Mouse (Mus musculus) cerebellum, adult 2 months (tissue): ENCODE measurements around the gene Hivep3. TPM values are rescaled to one million over a fixed set of nuclear protein-coding genes. Genes with fewer than 3 reads are reported as not detected.

Experiments
- DNase-seq, 2 experiments: peaks; one replicate each; pipeline ENCODE4 v3.0.0; 2021
- H3K27ac ChIP-seq: fragments of 200-500 bp; 2 replicates; pipeline ENCODE4 v1.5.1; 2012; ENCODE audit warnings: low read length, control low read depth, inconsistent platforms; ENCODE audit not compliant: insufficient read depth
- H3K27me3 ChIP-seq: fragments of 200-500 bp; 2 replicates; pipeline ENCODE4 v1.6.1; 2012; ENCODE audit warnings: inconsistent platforms, mild to moderate bottlenecking, low read length, moderate library complexity; ENCODE audit not compliant: control insufficient read depth, insufficient read depth
- H3K4me1 ChIP-seq: fragments of 200-500 bp; 2 replicates; pipeline ENCODE4 v1.6.1; 2011; ENCODE audit warnings: low read length; ENCODE audit not compliant: control insufficient read depth, insufficient read depth
- H3K4me3 ChIP-seq: fragments of 200-500 bp; replicated peaks from 2 replicates; pipeline ENCODE3; 2011; ENCODE audit warnings: mild to moderate bottlenecking, low read depth, low read length, control low read depth; ENCODE audit not compliant: insufficient read depth
- CTCF ChIP-seq: fragments of 200-500 bp; IDR thresholded peaks from 2 replicates; pipeline ENCODE4 v1.5.1; 2011; ENCODE audit warnings: low read depth, mild to moderate bottlenecking, control low read depth, low read length, moderate library complexity, borderline replicate concordance; ENCODE audit not compliant: insufficient read depth
- POLR2A ChIP-seq: fragments of 200-500 bp; IDR thresholded peaks from 2 replicates; pipeline ENCODE4 v1.6.1; 2011; ENCODE audit warnings: low read length, control low read depth, borderline replicate concordance; ENCODE audit not compliant: insufficient read depth
- WGBS: fragments of 180-500 bp; shearing (Covaris S2); methylation state at CpG from one replicate; pipeline ENCODE4 v1.1.7; 2018; 5-methylcytosine and 5-hydroxymethylcytosine counted together
- polyA plus RNA-seq: library from polyadenylated mRNA; depleted of rRNA; stranded (reverse); fragments of >200 nt; gene quantifications from 2 replicates; pipeline ENCODE4 v1.2.3, GENCODE M21; 2012; rRNA removed

The Hivep3 gene
- polyA plus RNA-seq: 36.7 and 36.8 TPM in 2 replicates

- peak; percentile 100 for DNase-seq
- under 1% methylated on average over 47 of the region's 47 CpGs for whole genome bisulfite sequencing
- peaks cover 8% of the 10 kb centered on the region; the same call in 1 of the 2 replicates for H3K4me1 ChIP-seq
- H3K27ac ChIP-seq: peak within 1 kb of the TSS; percentile 62
- H3K4me3 ChIP-seq: peak within 1 kb of the TSS; percentile 87
- no peaks in the 10 kb centered on the region for H3K27me3 ChIP-seq
- TF ChIP-seq POLR2A: peak; percentile 97
- no peak for TF ChIP-seq CTCF
Observed at GRCm38 (mm10) chr4:119733184-119733880, at the start of gene Hivep3. Gene Hivep3, plus strand, starts transcription at chr4:119733784.

- Histone ChIP-seq H3K27ac (no peak overlapping the region), H3K4me1 (no peaks in the 10 kb centered on the region; the same call in 1 of the 2 replicates), H3K27me3 (no peaks in the 10 kb centered on the region), H3K4me3 (no peak overlapping the region)
- no peak for TF ChIP-seq CTCF
- TF ChIP-seq POLR2A: no peak
- DNase-seq: no peak
- 91% methylated on average over 2 of the region's 2 CpGs for WGBS
Observed at GRCm38 (mm10) chr4:119685746-119686145, 47.8 kb upstream of the Hivep3 start.

- no peaks in the 10 kb centered on the region; the same call in 1 of the 2 replicates for H3K4me1 ChIP-seq
- peak; percentile 20 to 43 for DNase-seq
- H3K27me3 ChIP-seq: no peaks in the 10 kb centered on the region
- WGBS: 8% methylated on average over 2 of the region's 2 CpGs
- no peak overlapping the region for H3K27ac ChIP-seq
- TF ChIP-seq POLR2A: no peak
- TF ChIP-seq CTCF: no peak
- no peak overlapping the region for H3K4me3 ChIP-seq
Observed at GRCm38 (mm10) chr4:119698339-119698738, 35.2 kb upstream of the Hivep3 start.

GRCm38 (mm10) chr4:119701269-119701954 lies 32.2 kb upstream of the Hivep3 start:
- H3K27ac ChIP-seq: no peak overlapping the region
- DNase-seq: no peak
- TF ChIP-seq POLR2A: no peak
- no peak for TF ChIP-seq CTCF
- no peaks in the 10 kb centered on the region for H3K27me3 ChIP-seq
- 87% methylated on average over 11 of the region's 11 CpGs for WGBS
- no peaks in the 10 kb centered on the region; the same call in 1 of the 2 replicates for H3K4me1 ChIP-seq
- no peak overlapping the region for H3K4me3 ChIP-seq

- Histone ChIP-seq H3K27ac (no peak overlapping the region), H3K27me3 (no peaks in the 10 kb centered on the region), H3K4me1 (no peaks in the 10 kb centered on the region), H3K4me3 (no peak overlapping the region)
- 60% methylated on average over 8 of the region's 8 CpGs for WGBS
- no peak for DNase-seq
- TF ChIP-seq CTCF (no peak), POLR2A (no peak)
Observed at GRCm38 (mm10) chr4:119703965-119704364, 29.6 kb upstream of the Hivep3 start.

- 77% methylated on average over 5 of the region's 5 CpGs for whole genome bisulfite sequencing
- H3K27ac ChIP-seq: no peak overlapping the region
Observed at GRCm38 (mm10) chr4:119707326-119707725, 26.3 kb upstream of the Hivep3 start.

GRCm38 (mm10) chr4:119707751-119708150 lies 25.8 kb upstream of the Hivep3 start:
- no peak overlapping the region for H3K4me3 ChIP-seq
- 32% methylated on average over 3 of the region's 3 CpGs for WGBS

More at GRCm38 (mm10) chr4:119707326-119707725, 26.3 kb upstream of the Hivep3 start:
- H3K4me3 ChIP-seq: no peak overlapping the region
- H3K4me1 ChIP-seq: no peaks in the 10 kb centered on the region
- H3K27me3 ChIP-seq: no peaks in the 10 kb centered on the region
- DNase-seq: no peak
- TF ChIP-seq CTCF (no peak), POLR2A (no peak)

More at GRCm38 (mm10) chr4:119707751-119708150, 25.8 kb upstream of the Hivep3 start:
- no peaks in the 10 kb centered on the region for H3K4me1 ChIP-seq
- H3K27ac ChIP-seq: no peak overlapping the region
- no peak for DNase-seq
- TF ChIP-seq POLR2A (no peak), CTCF (no peak)
- no peaks in the 10 kb centered on the region for H3K27me3 ChIP-seq
